Comparison of ENCODE assay signal across 7 mouse cellular contexts in the genomic region with DNA sequence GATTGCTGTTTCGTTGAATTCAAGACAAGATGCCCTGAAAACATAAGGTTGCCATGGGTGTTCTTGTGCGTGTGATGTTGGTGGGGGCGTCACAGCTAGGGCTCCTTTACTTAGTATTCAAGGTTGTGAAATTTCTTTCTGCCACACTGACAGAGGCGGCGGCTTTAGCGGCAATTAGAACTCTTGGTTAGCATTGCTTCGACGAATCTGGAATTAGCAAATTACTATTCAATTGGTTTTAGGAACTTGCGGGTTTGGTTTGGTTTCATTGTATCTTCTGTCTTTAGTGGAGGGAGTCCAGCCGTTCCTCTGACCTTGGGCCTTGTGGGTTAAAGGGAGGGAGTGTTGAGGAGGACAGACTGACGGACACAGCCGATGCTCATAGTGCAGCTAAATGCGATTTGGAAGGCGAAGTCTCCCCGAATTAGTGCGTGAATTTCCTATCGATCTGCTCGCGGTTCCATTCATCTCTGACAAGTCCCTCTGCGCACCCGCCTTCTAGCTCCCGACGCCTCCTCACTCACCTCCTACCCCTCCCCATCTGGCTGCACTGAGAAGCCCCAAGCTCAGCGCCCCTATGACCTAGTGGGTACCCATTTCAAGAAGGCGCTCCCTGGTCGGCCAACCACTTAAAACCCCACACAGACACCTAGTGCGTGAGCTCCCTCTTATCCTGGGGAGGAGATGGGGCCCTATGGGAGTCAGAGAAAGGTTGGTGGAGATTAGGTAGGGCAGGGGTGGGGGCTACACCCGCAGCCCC. TPM values are rescaled to one million over a fixed set of nuclear protein-coding genes. Genes with fewer than 3 reads are reported as not detected.
A peak's percentile ranks its signal among the peaks of the same experiment; 100 is the strongest.
DNase-seq lines count a peak whose midpoint lies in the region; ATAC-seq and TF ChIP-seq lines count a peak whose summit lies in the region.

TSS of gene Hoxb4 (plus strand) at position 660 of the 760 bp plus-strand sequence.

- H3K4me1 ChIP-seq in testis, adult 2 months (ENCODE audit: control insufficient read depth, insufficient read depth, low read length) = peaks cover 7% of the 10 kb centered on the region
- H3K4me1 ChIP-seq in forebrain, embryonic 10.5 days = peaks cover 20% of the 10 kb centered on the region
- peaks cover 18% of the 10 kb centered on the region for H3K4me1 ChIP-seq in limb, embryonic 13.5 days
- H3K4me1 ChIP-seq in stomach, postnatal 0 days (replicated peaks; ENCODE audit: control insufficient read depth, insufficient read depth) = no peaks in the 10 kb centered on the region

- H3K4me3 ChIP-seq in testis, adult 2 months (ENCODE audit: control insufficient read depth, low read depth, low read length) = peak within 1 kb of the TSS; percentile 34
- H3K4me3 ChIP-seq in forebrain, embryonic 10.5 days = peak within 1 kb of the TSS; percentile 48
- H3K4me3 ChIP-seq in limb, embryonic 13.5 days = peak within 1 kb of the TSS; percentile 37
- H3K4me3 ChIP-seq in stomach, postnatal 0 days (ENCODE audit: low read depth, low read length) = peak within 1 kb of the TSS; percentile 61

- ATAC-seq in limb, embryonic 13.5 days (ENCODE audit: low FRiP score, low read depth) = no peak; the same call in 1 of the 2 replicates
- ATAC-seq in stomach, postnatal 0 days (ENCODE audit: low FRiP score, low TSS enrichment) = 0 out of 2 replicates have a peak, but pooled peaks have one; percentile 1

- no peak for TF ChIP-seq EP300 in stomach, postnatal 0 days (optimal IDR thresholded peaks at IDR 0.05)

- H3K4me2 ChIP-seq in limb, embryonic 13.5 days (replicated peaks) = peak within 1 kb of the TSS; percentile 58
- H3K4me2 ChIP-seq in stomach, postnatal 0 days (replicated peaks; ENCODE audit: low read depth) = peak within 1 kb of the TSS; percentile 73

- H3K9me3 ChIP-seq in forebrain, embryonic 10.5 days = no peaks in the 10 kb centered on the region
- H3K9me3 ChIP-seq in limb, embryonic 13.5 days = no peaks in the 10 kb centered on the region
- no peaks in the 10 kb centered on the region for H3K9me3 ChIP-seq in stomach, postnatal 0 days (ENCODE audit: control insufficient read depth, low read length)

- peak within 1 kb of the TSS; percentile 57 for H3K9ac ChIP-seq in limb, embryonic 13.5 days
- peak within 1 kb of the TSS; percentile 84 for H3K9ac ChIP-seq in stomach, postnatal 0 days (ENCODE audit: low read length)

- DNase-seq in testis, postnatal 10 days (ENCODE audit: low spot score) = no peak
- no peak for DNase-seq in forebrain, embryonic 10.5 days (ENCODE audit: extremely low spot score, low spot score)
- no peak for DNase-seq in stomach, postnatal 0 days (ENCODE audit: low spot score)
- DNase-seq in layer of hippocampus, postnatal 10 days (ENCODE audit: low spot score in 2 of 2) = no peak
- DNase-seq in gastrocnemius, adult 18-20 months (ENCODE audit: low spot score) = no peak

- H3K27ac ChIP-seq in testis, adult 2 months (ENCODE audit: control insufficient read depth, insufficient read depth, low read depth, low read length) = no peak within 1 kb of the TSS
- no peak within 1 kb of the TSS for H3K27ac ChIP-seq in forebrain, embryonic 10.5 days
- H3K27ac ChIP-seq in limb, embryonic 13.5 days = no peak within 1 kb of the TSS
- peak within 1 kb of the TSS; percentile 97 for H3K27ac ChIP-seq in stomach, postnatal 0 days (replicated peaks)

- TF ChIP-seq CTCF in testis, adult 2 months (IDR thresholded peaks at IDR 0.05; ENCODE audit: control insufficient read depth, insufficient read depth, insufficient replicate concordance, low read depth, low read length) = no peak
- no peak for TF ChIP-seq CTCF in stomach, postnatal 0 days (IDR thresholded peaks at IDR 0.05; ENCODE audit: low read depth)

- H3K36me3 ChIP-seq in testis, adult 2 months (ENCODE audit: control insufficient read depth, insufficient read depth, low read length) = no peaks in the 10 kb centered on the region
- H3K36me3 ChIP-seq in forebrain, embryonic 10.5 days (replicated peaks) = no peaks in the 10 kb centered on the region
- no peaks in the 10 kb centered on the region for H3K36me3 ChIP-seq in limb, embryonic 13.5 days
- H3K36me3 ChIP-seq in stomach, postnatal 0 days (ENCODE audit: control insufficient read depth, insufficient read depth, low read length) = no peaks in the 10 kb centered on the region

- H3K27me3 ChIP-seq in testis, adult 2 months (ENCODE audit: control insufficient read depth, insufficient read depth, low read length) = peaks cover 13% of the 10 kb centered on the region; the same call in 1 of the 2 replicates
- H3K27me3 ChIP-seq in forebrain, embryonic 10.5 days (ENCODE audit: poor library complexity, severe bottlenecking) = peaks cover 100% of the 10 kb centered on the region
- H3K27me3 ChIP-seq in limb, embryonic 13.5 days = peaks cover 100% of the 10 kb centered on the region
- H3K27me3 ChIP-seq in stomach, postnatal 0 days (ENCODE audit: control insufficient read depth, insufficient read depth, low read length) = peaks cover 4% of the 10 kb centered on the region; the same call in 1 of the 2 replicates

- TF ChIP-seq POLR2A in testis, adult 2 months (IDR thresholded peaks at IDR 0.05; ENCODE audit: control insufficient read depth, low read depth, low read length) = no peak

- 2% methylated on average over 28 of the region's 28 CpGs for WGBS in forebrain, embryonic 10.5 days
- WGBS in limb, embryonic 13.5 days = 3% methylated on average over 28 of the region's 28 CpGs
- WGBS in stomach, postnatal 0 days = 8% methylated on average over 28 of the region's 28 CpGs

RNA-seq across cellular contexts. Expression of gene Hoxb4, which starts in this region (rescaled TPM):
- polyA plus RNA-seq in testis, adult 2 months (2012; rRNA removed) = 0.07 and 1.3 TPM in 2 replicates
- not detected in 2 replicates for polyA plus RNA-seq in forebrain, embryonic 10.5 days (2016; fragmentation: Nextera tagmentation; extraction: Ambion mirVana)
- 0.36 and 0.50 TPM in 2 replicates for polyA plus RNA-seq in limb, embryonic 13.5 days (2015; fragmentation: Nextera tagmentation; extraction: Ambion mirVana)
- polyA plus RNA-seq in stomach, postnatal 0 days (2015; fragmentation: Nextera tagmentation; extraction: Ambion mirVana) = 1.2 and 1.6 TPM in 2 replicates
- total RNA-seq in layer of hippocampus, postnatal 10 days (2021) = not detected
- total RNA-seq in gastrocnemius, adult 18-20 months (2021) = under 1 TPM; 0.16 to 0.31 TPM
